Mouse (Mus musculus): Measurements from ENCODE around the gene Mindy3.

DNA sequence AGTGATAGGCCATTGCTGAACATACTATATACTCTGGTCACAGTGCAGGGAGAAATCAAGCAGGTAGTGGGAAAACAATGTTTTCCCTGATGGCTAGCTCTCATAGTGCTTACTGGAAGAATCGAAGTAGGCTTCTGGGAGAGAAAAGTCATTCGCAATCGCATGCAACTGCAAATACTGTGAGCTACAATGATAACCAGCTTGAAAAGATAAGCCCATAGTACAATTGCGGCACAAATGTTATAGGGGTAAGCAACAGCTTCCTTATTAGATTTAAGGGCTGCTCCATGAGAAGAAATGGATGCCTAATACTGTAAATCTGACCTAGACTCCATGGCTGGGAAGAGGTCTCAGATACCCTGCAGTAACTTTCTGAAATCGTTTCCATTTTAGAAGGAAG, 40.7 kb downstream of the Mindy3 start:
- no peak for TF ChIP-seq CTCF (IDR thresholded peaks at IDR 0.05; ENCODE audit: extremely low read depth, insufficient read length, insufficient replicate concordance, low read depth, low read length)
- TF ChIP-seq POLR2A (IDR thresholded peaks at IDR 0.05; ENCODE audit: low read depth, low read length): no peak
